Mouse (Mus musculus) liver, postnatal 0 days (tissue): ENCODE data around the gene Kif24.

Experiments
- CTCF ChIP-seq: sonication (generic); IDR thresholded peaks from 2 replicates; pipeline ENCODE4 v1.5.1; 2016; ENCODE audit warnings: antibody characterized with exemption, low read depth
- EP300 ChIP-seq: IDR thresholded peaks from 2 replicates; pipeline ENCODE4 v1.6.1; 2016; ENCODE audit warnings: antibody characterized with exemption, low read depth, mild to moderate bottlenecking

GRCm38 (mm10) chr4:41479456-41479804, 14.7 kb upstream of the Kif24 start:
- TF ChIP-seq CTCF, result no peak
- TF ChIP-seq EP300, result no peak
